In the genomic region with DNA sequence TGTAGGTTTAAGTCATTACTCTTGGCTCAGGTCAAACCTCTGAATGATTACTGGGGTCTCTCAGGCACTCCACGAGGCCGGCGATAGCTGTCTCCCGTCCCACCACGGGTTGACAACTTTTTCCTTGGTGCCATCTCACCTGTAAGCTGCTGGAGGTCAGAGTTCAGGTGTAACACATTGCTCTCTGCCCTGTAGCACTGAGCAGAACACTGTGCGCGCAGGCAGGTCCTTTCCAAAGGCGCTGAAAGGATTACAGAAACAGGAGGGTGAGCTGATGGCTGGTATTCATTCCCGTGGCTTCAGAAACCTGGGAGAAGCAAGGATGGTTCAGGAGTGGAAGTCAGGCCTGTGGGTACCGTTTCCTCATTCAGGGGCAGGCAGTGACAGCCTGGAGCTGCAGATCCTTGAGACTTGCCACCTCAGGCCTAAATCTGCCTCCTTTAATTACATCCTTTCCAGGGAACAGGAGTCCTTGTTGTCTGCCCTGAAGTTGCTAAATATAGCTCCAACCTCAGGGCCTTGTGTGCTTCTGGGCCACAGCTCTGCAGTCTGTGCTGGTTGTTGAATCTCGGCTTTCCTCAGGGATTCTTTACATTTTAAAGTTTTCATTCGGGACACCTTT, we compare ENCODE assay signal across 13 mouse cellular contexts. TPM values are rescaled to one million over a fixed set of nuclear protein-coding genes. Genes with fewer than 3 reads are reported as not detected.
DNase-seq lines count a peak whose midpoint lies in the region; ATAC-seq lines count a peak whose summit lies in the region.
"Had no signal": no experiment of that assay in that cellular context is flagged by ENCODE, and none has a peak within 500 bp of the region (broad histone marks: within the 10 kb centered on the region; RNA-seq: fewer than 3 reads in every experiment).

No protein-coding gene starts in this region.

- no peak for ATAC-seq in embryonic facial prominence, embryonic 13.5 days (ENCODE audit: insufficient number of reproducible peaks, insufficient read depth, low FRiP score, low TSS enrichment, low read depth)
- ATAC-seq in embryonic facial prominence, embryonic 14.5 days (ENCODE audit: low read depth), result no peak
- no peak for ATAC-seq in liver, embryonic 15.5 days (ENCODE audit: insufficient read depth)
- ATAC-seq: hindbrain, postnatal 0 days had no signal

- no peak overlapping the region for H3K4me2 ChIP-seq in embryonic facial prominence, embryonic 13.5 days
- H3K4me2 ChIP-seq in embryonic facial prominence, embryonic 14.5 days (ENCODE audit: low read depth, low read length), result no peak overlapping the region
- no peak overlapping the region for H3K4me2 ChIP-seq in liver, embryonic 15.5 days
- H3K4me2 ChIP-seq: stomach, embryonic 15.5 days had no signal

- H3K27ac ChIP-seq in embryonic facial prominence, embryonic 13.5 days, result peak overlapping the region; percentile 60
- no peak overlapping the region for H3K27ac ChIP-seq in embryonic facial prominence, embryonic 10.5 days (replicated peaks)
- 0 out of 2 replicates have a peak overlapping the region, but pooled peaks have one; percentile 30 for H3K27ac ChIP-seq in embryonic facial prominence, embryonic 14.5 days (replicated peaks; ENCODE audit: low read depth, low read length)
- 0 out of 2 replicates have a peak overlapping the region, but pooled peaks have one; percentile 11 for H3K27ac ChIP-seq in liver, embryonic 15.5 days (replicated peaks)
- H3K27ac ChIP-seq: hindbrain, postnatal 0 days; stomach, embryonic 15.5 days had no signal

- H3K4me3 ChIP-seq in embryonic facial prominence, embryonic 13.5 days, result no peak overlapping the region
- H3K4me3 ChIP-seq in embryonic facial prominence, embryonic 10.5 days, result no peak overlapping the region
- H3K4me3 ChIP-seq in embryonic facial prominence, embryonic 14.5 days (ENCODE audit: low read depth, low read length), result no peak overlapping the region
- H3K4me3 ChIP-seq in liver, embryonic 15.5 days (replicated peaks), result no peak overlapping the region
- H3K4me3 ChIP-seq: stomach, embryonic 15.5 days had no signal

- no peak overlapping the region for H3K9ac ChIP-seq in embryonic facial prominence, embryonic 13.5 days
- no peak overlapping the region for H3K9ac ChIP-seq in embryonic facial prominence, embryonic 14.5 days (ENCODE audit: low read depth, low read length)
- H3K9ac ChIP-seq in liver, embryonic 15.5 days, result no peak overlapping the region
- H3K9ac ChIP-seq: stomach, embryonic 15.5 days had no signal

- no peaks in the 10 kb centered on the region for H3K36me3 ChIP-seq in embryonic facial prominence, embryonic 13.5 days
- 0 out of 2 replicates have a peak, but pooled peaks cover 3% of the 10 kb centered on the region for H3K36me3 ChIP-seq in embryonic facial prominence, embryonic 10.5 days (replicated peaks)
- no peaks in the 10 kb centered on the region for H3K36me3 ChIP-seq in embryonic facial prominence, embryonic 14.5 days (ENCODE audit: control insufficient read depth, insufficient read depth, low read length)
- H3K36me3 ChIP-seq in liver, embryonic 15.5 days (replicated peaks), result no peaks in the 10 kb centered on the region
- H3K36me3 ChIP-seq: G1E; stomach, embryonic 15.5 days had no signal

- H3K4me1 ChIP-seq in embryonic facial prominence, embryonic 13.5 days, result peaks cover 41% of the 10 kb centered on the region
- peaks cover 74% of the 10 kb centered on the region for H3K4me1 ChIP-seq in embryonic facial prominence, embryonic 10.5 days
- H3K4me1 ChIP-seq in embryonic facial prominence, embryonic 14.5 days (ENCODE audit: control insufficient read depth, insufficient read depth, low read length), result peaks cover 20% of the 10 kb centered on the region
- H3K4me1 ChIP-seq in liver, embryonic 15.5 days (replicated peaks), result peaks cover 16% of the 10 kb centered on the region

- H3K9me3 ChIP-seq in embryonic facial prominence, embryonic 13.5 days, result no peaks in the 10 kb centered on the region
- no peaks in the 10 kb centered on the region for H3K9me3 ChIP-seq in embryonic facial prominence, embryonic 10.5 days
- H3K9me3 ChIP-seq in embryonic facial prominence, embryonic 14.5 days (ENCODE audit: control insufficient read depth, low read length), result no peaks in the 10 kb centered on the region
- no peaks in the 10 kb centered on the region for H3K9me3 ChIP-seq in liver, embryonic 15.5 days (replicated peaks)
- H3K9me3 ChIP-seq: stomach, embryonic 15.5 days had no signal

- no peaks in the 10 kb centered on the region for H3K27me3 ChIP-seq in embryonic facial prominence, embryonic 13.5 days
- H3K27me3 ChIP-seq in embryonic facial prominence, embryonic 10.5 days (replicated peaks; ENCODE audit: low read depth, poor library complexity, severe bottlenecking), result no peaks in the 10 kb centered on the region
- H3K27me3 ChIP-seq in embryonic facial prominence, embryonic 14.5 days (replicated peaks; ENCODE audit: control insufficient read depth, insufficient read depth, low read length), result no peaks in the 10 kb centered on the region
- H3K27me3 ChIP-seq in liver, embryonic 15.5 days, result no peaks in the 10 kb centered on the region
- H3K27me3 ChIP-seq: stomach, embryonic 15.5 days had no signal

- DNase-seq in embryonic facial prominence, embryonic 10.5 days (ENCODE audit: low spot score), result no peak
- DNase-seq in kidney, adult 9 months, result peak; percentile 40
- DNase-seq in kidney, adult 8-10 months, result no peak
- DNase-seq in embryonic facial prominence, embryonic 14.5 days (ENCODE audit: low spot score), result peak; percentile 46
- DNase-seq in layer of hippocampus, adult 9-11 months, result no peak
- DNase-seq in thymus, postnatal 25 days, result no peak
- DNase-seq: cerebellum, postnatal 36 days; left cerebral cortex, postnatal 4 days had no signal

- WGBS in embryonic facial prominence, embryonic 13.5 days, result 54% methylated on average over 12 of the region's 12 CpGs
- WGBS in embryonic facial prominence, embryonic 10.5 days, result 52% methylated on average over 12 of the region's 12 CpGs
- WGBS in embryonic facial prominence, embryonic 14.5 days, result 42% methylated on average over 12 of the region's 12 CpGs
- 55% methylated on average over 12 of the region's 12 CpGs for WGBS in liver, embryonic 15.5 days (ENCODE audit: insufficient replicate concordance)

RNA-seq across cellular contexts. Expression of gene Lpp, which starts 31.2 kb away (rescaled TPM):
- 48.9 and 49.3 TPM in 2 replicates for polyA plus RNA-seq in embryonic facial prominence, embryonic 13.5 days (2015; fragmentation: Nextera tagmentation; extraction: Ambion mirVana)
- 41.8 and 43.5 TPM in 2 replicates for polyA plus RNA-seq in embryonic facial prominence, embryonic 10.5 days (2016; fragmentation: Nextera tagmentation; extraction: Ambion mirVana)
- 42.7 and 43.1 TPM in 2 replicates for polyA plus RNA-seq in embryonic facial prominence, embryonic 14.5 days (2014; fragmentation: Nextera tagmentation; extraction: Ambion mirVana)
- 7.2 and 8.8 TPM in 2 replicates for polyA plus RNA-seq in liver, embryonic 15.5 days (2015; fragmentation: Nextera tagmentation; extraction: Ambion mirVana)
- polyA plus RNA-seq: G1E had no signal

Comparison
In these comparisons a context has a peak if more than half of its experiments do, and no peak if none do; other contexts are left out.
1. DNase-seq: peak in kidney, adult 9 months (single experiment) and embryonic facial prominence, embryonic 14.5 days (single experiment); none in embryonic facial prominence, embryonic 10.5 days (single experiment), kidney, adult 8-10 months (0 of 2), layer of hippocampus, adult 9-11 months (single experiment) and thymus, postnatal 25 days (single experiment).